Mouse (Mus musculus): ENCODE measurements around the gene Rpusd4.
A peak's percentile ranks its signal among the peaks of the same experiment; 100 is the strongest.

The Rpusd4 gene

DNA sequence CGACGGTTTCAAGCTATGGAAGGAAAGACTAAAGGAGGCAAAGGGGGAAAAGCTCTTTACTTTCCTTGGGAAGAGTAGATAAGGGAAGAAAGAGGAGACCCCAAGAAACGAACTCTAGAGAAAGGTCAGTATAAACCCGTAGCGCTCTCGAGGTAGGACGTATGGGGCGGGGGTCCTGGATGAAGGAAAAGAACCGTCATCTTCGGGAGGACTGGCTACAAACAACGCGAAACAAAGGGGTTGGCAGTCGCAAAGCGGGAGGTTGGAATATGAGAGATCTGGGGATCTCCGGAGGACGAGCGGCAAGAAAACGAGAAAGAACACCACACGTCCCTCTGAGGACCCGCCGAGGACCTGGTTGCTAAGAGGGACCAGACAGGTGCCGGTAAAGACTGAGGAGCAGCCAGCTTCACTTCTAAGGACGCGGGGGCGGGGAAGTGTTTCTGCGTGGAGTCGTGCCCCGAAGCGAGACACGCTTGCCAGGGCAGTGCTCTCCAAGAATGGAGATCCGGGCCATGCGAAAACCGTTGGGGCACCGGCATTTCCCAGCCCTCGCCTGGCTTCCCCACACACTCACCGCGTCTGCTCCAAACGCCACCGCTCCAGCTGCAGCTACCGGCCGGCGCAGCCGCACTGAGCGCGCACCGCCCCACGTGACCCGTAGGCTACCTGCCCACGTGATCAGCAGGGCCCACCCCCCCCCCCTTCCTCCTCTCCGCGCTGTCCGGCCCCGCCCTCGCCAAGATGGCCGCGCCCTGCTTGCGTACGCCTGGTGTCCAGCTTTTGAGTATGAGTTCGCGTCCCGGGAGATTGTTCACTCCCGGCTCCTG, at the start of gene Rpusd4, which contains the start of gene Fam118b:
Rpusd4 (plus strand) TSS at position 720 of the 830 bp plus-strand sequence.
Fam118b (minus strand) TSS at position 660 of the 830 bp plus-strand sequence.
- peak; percentile 84 to 95 for DNase-seq (ENCODE audit: low spot score in 2 of 2)

GRCm38 (mm10) chr9:35217963-35218362, 49.7 kb upstream of the Rpusd4 start:
- DNase-seq (ENCODE audit: low spot score in 2 of 2), result no peak

GRCm38 (mm10) chr9:35223466-35223865, 44.2 kb upstream of the Rpusd4 start:
- DNase-seq (ENCODE audit: low spot score in 2 of 2), result no peak

- DNase-seq (ENCODE audit: low spot score in 2 of 2), result no peak
These were observed 39.0 kb upstream of the Rpusd4 start for GRCm38 (mm10) chr9:35228671-35229070.

GRCm38 (mm10) chr9:35235996-35236395, 31.7 kb upstream of the Rpusd4 start:
- DNase-seq (ENCODE audit: low spot score in 2 of 2), result no peak

- no peak for DNase-seq (ENCODE audit: low spot score in 2 of 2)
These were observed 29.3 kb upstream of the Rpusd4 start for GRCm38 (mm10) chr9:35238371-35238770.

GRCm38 (mm10) chr9:35238915-35239571, 28.6 kb upstream of the Rpusd4 start:
- no peak for DNase-seq (ENCODE audit: low spot score in 2 of 2)

GRCm38 (mm10) chr9:35239734-35240133, 27.9 kb upstream of the Rpusd4 start:
- DNase-seq (ENCODE audit: low spot score in 2 of 2), result no peak

- no peak for DNase-seq (ENCODE audit: low spot score in 2 of 2)
These were observed 20.3 kb upstream of the Rpusd4 start for GRCm38 (mm10) chr9:35247405-35247804.

GRCm38 (mm10) chr9:35249476-35249875, 18.2 kb upstream of the Rpusd4 start:
- no peak for DNase-seq (ENCODE audit: low spot score in 2 of 2)

- DNase-seq (ENCODE audit: low spot score in 2 of 2), result no peak
These were observed 10.3 kb upstream of the Rpusd4 start for GRCm38 (mm10) chr9:35257365-35257764.

- no peak for DNase-seq (ENCODE audit: low spot score in 2 of 2)
These were observed 5.2 kb upstream of the Rpusd4 start for GRCm38 (mm10) chr9:35262418-35262817.

DNA sequence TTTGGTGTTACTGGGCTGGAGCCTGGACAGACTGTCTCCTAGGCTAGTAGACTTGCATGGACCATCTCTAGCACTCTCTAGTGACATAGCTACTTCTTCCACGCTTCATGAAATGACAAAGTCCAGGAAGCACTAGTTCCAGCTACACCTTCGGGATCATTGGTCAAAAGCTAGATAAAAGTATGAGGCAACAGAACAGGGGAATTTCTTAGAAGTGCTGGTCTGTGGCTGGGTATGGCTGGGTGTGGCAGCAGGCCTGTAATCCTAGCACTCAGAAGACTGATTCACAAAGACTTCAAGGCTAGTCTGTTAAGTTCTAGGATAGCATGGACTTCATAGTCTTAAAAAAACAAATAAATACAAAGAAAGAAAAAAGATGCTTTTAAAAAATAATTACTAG, 4.2 kb upstream of the Rpusd4 start:
- no peak for DNase-seq (ENCODE audit: low spot score in 2 of 2)

- DNase-seq (ENCODE audit: low spot score in 2 of 2), result no peak
These were observed 3.2 kb upstream of the Rpusd4 start for GRCm38 (mm10) chr9:35264509-35264908.

- peak in 1 of 2 experiments; percentile 22 for DNase-seq (ENCODE audit: low spot score in 2 of 2)
These were observed 481 bp downstream of the Rpusd4 start for GRCm38 (mm10) chr9:35267976-35268715.

DNA sequence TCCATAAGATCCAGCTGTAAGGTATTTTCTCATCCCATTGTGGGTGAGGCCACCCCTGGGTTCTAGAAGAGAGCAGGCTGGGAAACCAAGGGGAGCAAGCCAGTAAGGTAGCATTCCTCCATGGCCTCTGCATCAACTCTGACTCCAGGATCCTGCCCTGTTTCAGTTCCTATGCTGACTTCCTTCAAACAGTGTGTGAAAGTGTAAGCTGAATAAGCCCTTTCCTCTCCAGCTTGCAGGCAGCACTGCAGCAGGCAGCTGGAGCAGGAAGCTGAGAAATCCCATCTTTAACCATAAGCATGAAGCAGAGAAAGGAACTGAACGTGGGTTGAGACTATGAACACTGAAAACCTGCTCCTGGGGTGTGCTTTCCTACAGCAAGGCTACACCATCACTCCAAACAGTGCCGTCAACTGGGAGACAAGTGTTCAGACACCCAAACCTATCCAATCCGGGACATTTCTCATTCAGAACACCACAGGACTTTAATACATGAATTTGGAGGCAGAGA, 10.2 kb downstream of the Rpusd4 start:
- DNase-seq (ENCODE audit: low spot score in 2 of 2), result no peak

GRCm38 (mm10) chr9:35278451-35278850, 10.8 kb downstream of the Rpusd4 start:
- DNase-seq (ENCODE audit: low spot score in 2 of 2), result no peak

DNA sequence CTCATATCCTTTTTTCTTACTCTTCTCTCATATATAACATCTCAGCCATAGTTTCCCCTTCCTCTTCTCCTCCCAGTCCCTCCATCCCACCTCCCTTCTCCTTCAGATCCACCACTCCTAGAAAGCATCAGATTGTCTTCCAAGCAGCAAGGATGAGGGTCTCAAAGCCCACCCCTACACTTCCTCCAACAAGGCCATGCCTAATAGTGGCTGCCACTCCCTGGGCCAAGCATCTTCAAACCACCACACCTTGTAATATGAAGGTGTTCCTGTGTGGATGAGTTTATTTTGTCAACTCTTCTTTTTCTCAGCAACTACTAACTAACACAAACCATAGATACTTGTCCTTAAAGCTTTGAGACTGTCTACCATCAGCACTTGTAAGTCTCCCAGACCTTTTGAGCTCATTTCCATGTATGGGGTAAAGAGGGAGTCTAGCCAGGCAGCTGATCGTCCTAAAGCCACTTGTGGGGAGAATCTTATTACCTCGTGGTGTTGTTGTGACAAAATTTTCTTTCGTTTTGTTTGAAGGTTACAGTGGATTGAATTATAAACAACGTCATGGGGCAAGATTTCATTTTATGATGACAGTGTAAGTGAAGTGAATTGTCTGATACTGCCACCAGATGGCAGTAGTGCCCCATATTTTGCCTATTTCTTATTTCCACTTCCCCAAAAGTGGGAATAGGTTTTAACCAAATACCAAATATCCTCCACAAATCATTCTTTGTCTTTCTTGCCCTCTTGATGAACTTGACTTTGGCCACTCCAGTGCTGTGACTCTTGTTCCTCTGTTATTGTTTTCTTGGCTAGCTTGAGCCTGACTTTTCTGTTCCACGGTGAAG, 14.6 kb downstream of the Rpusd4 start:
- DNase-seq (ENCODE audit: low spot score in 2 of 2), result peak; percentile 15 to 58

DNA sequence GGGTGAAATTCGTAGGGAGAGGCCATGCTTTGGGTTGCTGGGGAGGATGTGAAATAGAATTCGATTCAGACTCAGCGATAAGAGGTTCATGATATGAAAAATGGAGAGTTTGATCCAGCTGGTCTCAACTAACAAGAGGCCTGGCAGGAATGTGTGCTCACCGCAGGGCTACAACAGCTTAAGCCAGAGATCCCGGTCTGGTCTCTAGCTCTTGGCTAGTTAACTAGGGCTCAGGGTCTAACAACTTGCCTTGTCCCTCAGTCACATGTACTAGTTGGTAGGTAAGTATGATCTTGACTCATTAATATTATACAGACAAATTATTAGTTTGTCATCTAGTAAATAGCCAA, 15.2 kb downstream of the Rpusd4 start:
- DNase-seq (ENCODE audit: low spot score in 2 of 2), result no peak

DNA sequence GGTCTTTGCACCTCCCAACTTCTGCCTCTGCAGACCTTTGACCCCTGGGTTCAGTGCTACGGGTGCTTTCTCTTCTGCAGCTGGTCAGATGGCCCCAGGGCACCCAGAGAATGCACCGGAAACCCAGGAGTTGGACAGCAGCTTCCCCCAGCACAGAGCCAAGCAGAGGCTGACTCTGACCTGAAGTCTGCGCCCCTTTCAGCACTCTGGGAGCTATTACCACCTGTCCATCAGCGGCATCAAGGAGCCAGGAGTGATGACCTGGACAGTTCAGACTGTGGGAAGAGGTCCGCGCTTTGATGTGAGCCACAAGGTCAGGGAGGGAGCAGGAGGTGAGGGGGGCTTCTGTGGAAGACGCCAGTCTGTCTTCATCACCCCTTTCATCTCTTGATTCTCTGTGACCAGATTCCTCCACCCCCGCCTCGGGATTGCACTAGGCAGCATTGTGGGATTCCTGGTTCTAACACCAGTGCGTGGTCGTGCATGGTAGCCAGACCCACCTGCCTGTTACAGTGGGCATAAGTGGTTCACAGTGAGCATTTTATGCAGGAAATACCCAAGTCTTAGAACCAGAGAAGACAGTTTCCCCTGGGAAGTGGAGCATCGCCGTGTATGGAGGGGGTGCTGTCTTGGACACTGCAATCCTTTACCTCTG, 15.9 kb downstream of the Rpusd4 start:
- DNase-seq (ENCODE audit: low spot score in 2 of 2), result no peak

GRCm38 (mm10) chr9:35284351-35284750, 16.7 kb downstream of the Rpusd4 start:
- DNase-seq (ENCODE audit: low spot score in 2 of 2), result no peak
